ENCODE assay signal across 8 mouse cellular contexts in the genomic region with DNA sequence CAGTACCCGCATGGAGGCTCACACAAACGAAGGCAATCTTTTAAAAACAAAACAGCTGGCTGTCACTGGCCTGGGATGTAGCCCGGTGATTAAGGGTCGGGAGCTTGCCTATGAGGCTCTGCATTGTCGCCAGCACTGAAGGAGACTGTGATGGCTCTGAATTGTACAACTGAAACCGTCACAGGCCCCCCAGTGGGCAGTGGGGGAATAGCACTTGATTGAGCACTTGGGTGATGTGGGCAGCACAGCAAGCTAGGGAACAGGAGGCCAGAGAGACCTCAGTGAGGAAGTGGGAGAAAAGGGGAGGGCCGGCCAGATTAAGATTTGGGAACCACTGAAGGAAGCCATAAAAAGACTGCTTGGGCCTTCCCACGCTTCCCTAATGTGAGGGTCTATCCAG. TPM values are rescaled to one million over a fixed set of nuclear protein-coding genes. Genes with fewer than 3 reads are reported as not detected.
A peak's percentile ranks its signal among the peaks of the same experiment; 100 is the strongest.
DNase-seq lines count a peak whose midpoint lies in the region; ATAC-seq lines count a peak whose summit lies in the region.

No protein-coding gene starts in this region.

- H3K4me1 ChIP-seq in embryonic facial prominence, embryonic 11.5 days (ENCODE audit: control insufficient read depth, insufficient read depth, low read length), result no peaks in the 10 kb centered on the region; the same call in 1 of the 2 replicates

- H3K9me3 ChIP-seq in embryonic facial prominence, embryonic 11.5 days (replicated peaks; ENCODE audit: control insufficient read depth, low read length), result no peaks in the 10 kb centered on the region

- no peaks in the 10 kb centered on the region for H3K36me3 ChIP-seq in embryonic facial prominence, embryonic 11.5 days (replicated peaks; ENCODE audit: control insufficient read depth, insufficient read depth, low read depth, low read length)

- H3K9ac ChIP-seq in embryonic facial prominence, embryonic 11.5 days (replicated peaks; ENCODE audit: low read length), result no peak overlapping the region

- no peak overlapping the region for H3K4me2 ChIP-seq in embryonic facial prominence, embryonic 11.5 days (ENCODE audit: low read depth, low read length)

- intact Hi-C loops in heart, postnatal 10 days (cut with DNase I), result loop anchor here (1.0 kb wide), 1 partner anchor 37 kb away; no protein-coding TSS in a partner anchor

- WGBS in embryonic facial prominence, embryonic 11.5 days, result 20% methylated on average over 8 of the region's 8 CpGs

- peak; percentile 89 for DNase-seq in ES-CJ7 (ENCODE audit: low read depth, low spot score)
- peak; percentile 90 for DNase-seq in adrenal gland, postnatal 10 days
- DNase-seq in embryonic facial prominence, embryonic 11.5 days (ENCODE audit: low spot score), result peak; percentile 79
- peak; percentile 90 to 92 for DNase-seq in heart, postnatal 10 days
- DNase-seq in layer of hippocampus, postnatal 14 days (ENCODE audit: low spot score in 2 of 2), result peak; percentile 83 to 88
- peak; percentile 86 for DNase-seq in lung, postnatal 25 days (ENCODE audit: low spot score)
- peak; percentile 73 for DNase-seq in skeletal muscle tissue, adult 2 months (ENCODE audit: low read depth, low spot score)
- peak; percentile 67 for DNase-seq in yolk sac, embryonic 10.5 days (ENCODE audit: low spot score)

- ATAC-seq in embryonic facial prominence, embryonic 11.5 days (replicated peaks; ENCODE audit: insufficient number of reproducible peaks, low FRiP score, low TSS enrichment, low read depth), result no peak

- H3K27ac ChIP-seq in embryonic facial prominence, embryonic 11.5 days (replicated peaks; ENCODE audit: low read depth, low read length), result no peak overlapping the region

- H3K27me3 ChIP-seq in embryonic facial prominence, embryonic 11.5 days (ENCODE audit: control insufficient read depth, insufficient read depth, low read length), result peaks cover 23% of the 10 kb centered on the region

- H3K4me3 ChIP-seq in embryonic facial prominence, embryonic 11.5 days (ENCODE audit: low read depth, low read length), result no peak overlapping the region

RNA-seq across cellular contexts. Expression of a gene that starts 7.9 kb away (rescaled TPM):
- total RNA-seq in adrenal gland, postnatal 10 days (2021), result 10 to 100 TPM; 15.1 to 22.7 TPM
- polyA plus RNA-seq in embryonic facial prominence, embryonic 11.5 days (2014; fragmentation: Nextera tagmentation; extraction: Ambion mirVana), result 1.3 and 1.4 TPM in 2 replicates
- total RNA-seq in heart, postnatal 10 days (2021), result 10 to 100 TPM; 77.2 to 85.4 TPM
- under 1 TPM; 0.31 to 0.44 TPM for total RNA-seq in layer of hippocampus, postnatal 14 days (2021)

RNA-seq across cellular contexts. Expression of a gene that starts 33.5 kb away (rescaled TPM):
- 1 to 10 TPM; 5.0 to 7.9 TPM for total RNA-seq in adrenal gland, postnatal 10 days (2021)
- polyA plus RNA-seq in embryonic facial prominence, embryonic 11.5 days (2014; fragmentation: Nextera tagmentation; extraction: Ambion mirVana), result 2.8 and 2.9 TPM in 2 replicates
- 10 to 100 TPM in 1 of 2 experiments, 1 to 10 TPM in 1; 5.7 to 10.8 TPM for total RNA-seq in heart, postnatal 10 days (2021)
- 1 to 10 TPM; 5.1 to 6.0 TPM for total RNA-seq in layer of hippocampus, postnatal 14 days (2021)

RNA-seq across cellular contexts. Expression of a gene that starts 44.9 kb away (rescaled TPM):
- 10 to 100 TPM; 23.3 to 33.0 TPM for total RNA-seq in adrenal gland, postnatal 10 days (2021)
- polyA plus RNA-seq in embryonic facial prominence, embryonic 11.5 days (2014; fragmentation: Nextera tagmentation; extraction: Ambion mirVana), result 24.3 and 28.0 TPM in 2 replicates
- total RNA-seq in heart, postnatal 10 days (2021), result 10 to 100 TPM; 60.5 to 70.1 TPM
- 10 to 100 TPM; 69.9 to 74.4 TPM for total RNA-seq in layer of hippocampus, postnatal 14 days (2021)

Comparison
In these comparisons a context has a peak if more than half of its experiments do, and no peak if none do; other contexts are left out.
1. RNA of a gene that starts 7.9 kb away (total RNA-seq): 77.2 to 85.4 TPM in heart, postnatal 10 days and 15.1 to 22.7 TPM in adrenal gland, postnatal 10 days; 0.31 to 0.44 TPM in layer of hippocampus, postnatal 14 days; every median in the first group is over 10 times any median in the second.
2. Peak in every context shown above with its lines, with median percentiles within 50 percentile points of each other: DNase-seq.